Mouse (Mus musculus): ENCODE results near the gene C77080.

DNA sequence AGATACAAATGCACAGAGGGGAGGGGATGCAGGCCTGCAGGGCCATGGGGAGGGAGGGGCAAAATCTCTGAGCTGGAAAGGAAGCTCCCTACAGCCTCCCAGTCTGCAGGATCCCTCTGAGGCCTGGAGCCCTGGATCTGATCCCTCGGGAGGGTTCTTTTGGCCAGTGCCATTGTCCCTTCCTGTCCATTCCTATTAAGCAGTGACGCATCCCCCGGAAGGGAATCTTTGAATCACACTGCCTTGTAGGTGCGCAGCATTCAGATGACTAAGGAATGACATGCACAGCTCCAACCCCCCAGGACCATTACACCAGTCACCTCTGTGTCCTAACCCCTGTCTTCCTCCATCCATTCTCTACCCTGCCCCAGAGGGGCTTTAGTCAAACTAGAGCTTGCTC is 2.1 kb downstream of the C77080 start:
- TF ChIP-seq GATA1 (IDR thresholded peaks at IDR 0.05; ENCODE audit: borderline replicate concordance, low read length), result no peak
- TF ChIP-seq FLI1 (IDR thresholded peaks at IDR 0.05; ENCODE audit: low read length), result no peak

Measured in megakaryocyte, embryonic 14.5 days (primary cell).